Comparison of ENCODE assay signal across 8 mouse cellular contexts in genomic region chr11:59787199-59787781, GRCm38 (mm10). TPM values are rescaled to one million over a fixed set of nuclear protein-coding genes. Genes with fewer than 3 reads are reported as not detected.
DNase-seq lines count a peak whose midpoint lies in the region; ATAC-seq lines count a peak whose summit lies in the region.

Gene Pld6, minus strand, starts transcription at chr11:59787645.

- no peaks in the 10 kb centered on the region for H3K9me3 ChIP-seq in embryonic facial prominence, embryonic 10.5 days

- peak within 1 kb of the TSS; percentile 71 for H3K27ac ChIP-seq in embryonic facial prominence, embryonic 10.5 days (replicated peaks)

- peaks cover 25% of the 10 kb centered on the region for H3K27me3 ChIP-seq in embryonic facial prominence, embryonic 10.5 days (replicated peaks; ENCODE audit: low read depth, poor library complexity, severe bottlenecking)

- H3K4me1 ChIP-seq in embryonic facial prominence, embryonic 10.5 days, result peaks cover 10% of the 10 kb centered on the region

- WGBS in embryonic facial prominence, embryonic 10.5 days, result 2% methylated on average over 51 of the region's 51 CpGs

- peaks cover 13% of the 10 kb centered on the region for H3K36me3 ChIP-seq in embryonic facial prominence, embryonic 10.5 days (replicated peaks)

- intact Hi-C loops in heart, postnatal 14 days (cut with DNase I), result no loop called here

- H3K4me3 ChIP-seq in embryonic facial prominence, embryonic 10.5 days, result peak within 1 kb of the TSS; percentile 64

- peak; percentile 91 for ATAC-seq in megakaryocyte progenitor cell, adult 5-6 weeks (replicated peaks; ENCODE audit: poor library complexity)

- DNase-seq in layer of hippocampus, adult 11-12 months (ENCODE audit: low spot score), result peak; percentile 35
- DNase-seq in layer of hippocampus, adult 9-11 months, result no peak
- peak; percentile 85 for DNase-seq in embryonic facial prominence, embryonic 10.5 days (ENCODE audit: low spot score)
- DNase-seq in heart, postnatal 14 days, result peak; percentile 52 to 72
- DNase-seq in kidney, postnatal 4 days, result peak; percentile 74 to 86
- DNase-seq in right cerebral cortex, adult 2 months (ENCODE audit: low spot score in 2 of 2), result peak; percentile 26 to 39
- peak; percentile 60 for DNase-seq in urinary bladder, postnatal 25 days (ENCODE audit: low spot score)

RNA-seq across cellular contexts. Expression of gene Pld6, which starts in this region (rescaled TPM):
- polyA plus RNA-seq in embryonic facial prominence, embryonic 10.5 days (2016; fragmentation: Nextera tagmentation; extraction: Ambion mirVana), result 4.7 TPM in 2 replicates
- under 1 TPM; 0.54 to 0.76 TPM for total RNA-seq in heart, postnatal 14 days (2021)
- 0.37 and 1.1 TPM in 2 replicates for total RNA-seq in megakaryocyte progenitor cell, adult 5-6 weeks (2015)
- total RNA-seq in megakaryocyte progenitor cell, adult 5-6 weeks (2017), result 0.91 and 1.3 TPM in 2 replicates

Comparison
In these comparisons a context has a peak if more than half of its experiments do, and no peak if none do; other contexts are left out.
1. Peak in DNase-seq in heart, postnatal 14 days; RNA of the gene not detected or under 1 TPM.